21 mouse cellular contexts compared by ENCODE assay signal in the genomic region with DNA sequence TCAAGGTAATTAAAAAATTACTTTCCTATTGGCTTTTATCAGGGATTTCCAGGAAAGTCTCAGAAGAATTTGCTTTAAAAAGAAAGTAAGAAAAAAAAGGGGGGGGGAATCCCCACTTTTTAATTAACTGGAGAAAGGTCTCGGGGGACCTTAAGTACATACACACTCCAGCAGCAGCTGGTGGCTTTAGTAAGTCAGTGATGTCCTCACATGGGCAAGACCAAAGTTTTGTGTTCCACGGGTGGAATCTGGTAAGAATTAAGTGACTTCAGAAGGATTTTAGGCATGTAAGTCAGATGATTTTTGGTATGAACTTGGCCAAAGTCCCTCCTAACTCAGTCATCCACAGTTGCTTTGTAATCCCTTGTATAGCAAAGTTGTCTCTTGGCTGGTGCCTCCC.
DNase-seq lines count a peak whose midpoint lies in the region; ATAC-seq and TF ChIP-seq lines count a peak whose summit lies in the region.
"Had no signal": no experiment of that assay in that cellular context is flagged by ENCODE, and none has a peak within 500 bp of the region (broad histone marks: within the 10 kb centered on the region; RNA-seq: fewer than 3 reads in every experiment).

No protein-coding gene starts in this region.

- in situ Hi-C loops in CH12.LX (cut with MboI; ENCODE audit: low pct_ligation_motif_present, low pct_unique_long_range_greater_than_20kb, low sequenced_read_pairs) = no loop called here

- no peak overlapping the region for H3K9ac ChIP-seq in heart, embryonic 11.5 days (ENCODE audit: low read depth, low read length)
- H3K9ac ChIP-seq in kidney, postnatal 0 days (ENCODE audit: low read depth, low read length) = no peak overlapping the region
- H3K9ac ChIP-seq in CH12.LX (ENCODE audit: insufficient read depth, low read depth) = peak overlapping the region; percentile 71
- H3K9ac ChIP-seq in embryonic facial prominence, embryonic 14.5 days (ENCODE audit: low read depth, low read length) = no peak overlapping the region
- H3K9ac ChIP-seq: forebrain, embryonic 13.5 days; limb, embryonic 15.5 days had no signal

- ATAC-seq in heart, embryonic 11.5 days (replicated peaks; ENCODE audit: insufficient number of reproducible peaks, low FRiP score, low TSS enrichment) = no peak
- no peak for ATAC-seq in kidney, postnatal 0 days (replicated peaks; ENCODE audit: low FRiP score, low read depth)
- no peak for ATAC-seq in embryonic facial prominence, embryonic 14.5 days (ENCODE audit: low read depth)
- ATAC-seq in frontal cortex, adult (ENCODE audit: low TSS enrichment) = no peak
- ATAC-seq: forebrain, embryonic 13.5 days; inflammation-experienced regulatory T-cells, adult 6 months; Patski had no signal

- dilution Hi-C loops in CH12.LX (cut with MboI; ENCODE audit: extremely low pct_ligation_motif_present, extremely low pct_unique_long_range_greater_than_20kb, low sequenced_read_pairs) = no loop called here

- no peak overlapping the region for H3K4me2 ChIP-seq in heart, embryonic 11.5 days
- no peak overlapping the region for H3K4me2 ChIP-seq in kidney, postnatal 0 days (ENCODE audit: low read length)
- H3K4me2 ChIP-seq in CH12.LX (ENCODE audit: insufficient read depth, low read depth, poor library complexity, severe bottlenecking) = peak overlapping the region; percentile 69
- H3K4me2 ChIP-seq in embryonic facial prominence, embryonic 14.5 days (ENCODE audit: low read depth, low read length) = no peak overlapping the region
- H3K4me2 ChIP-seq: forebrain, embryonic 13.5 days; limb, embryonic 15.5 days had no signal

- WGBS in heart, embryonic 11.5 days (ENCODE audit: insufficient replicate concordance) = 80% methylated on average over 2 of the region's 2 CpGs
- 61% methylated on average over 2 of the region's 2 CpGs for WGBS in kidney, postnatal 0 days
- WGBS in embryonic facial prominence, embryonic 14.5 days = 29% methylated on average over 2 of the region's 2 CpGs

- 0 out of 2 replicates have a peak, but pooled peaks cover 2% of the 10 kb centered on the region for H3K9me3 ChIP-seq in heart, embryonic 11.5 days (replicated peaks; ENCODE audit: control insufficient read depth, low read length)
- no peaks in the 10 kb centered on the region for H3K9me3 ChIP-seq in kidney, postnatal 0 days (replicated peaks; ENCODE audit: low read length)
- peaks cover 7% of the 10 kb centered on the region for H3K9me3 ChIP-seq in CH12.LX (replicated peaks; ENCODE audit: low read length)
- no peaks in the 10 kb centered on the region for H3K9me3 ChIP-seq in embryonic facial prominence, embryonic 14.5 days (ENCODE audit: control insufficient read depth, low read length)
- H3K9me3 ChIP-seq: limb, embryonic 15.5 days had no signal

- no peak for TF ChIP-seq CTCF in kidney, postnatal 0 days (IDR thresholded peaks at IDR 0.05; ENCODE audit: low read depth)
- TF ChIP-seq CTCF in CH12.LX (conservative IDR thresholded peaks at IDR 0.05 in 1 of 2, IDR thresholded peaks at IDR 0.05 in 1 of 2; ENCODE audit: low read depth in 2 of 2, low read length in 2 of 2) = no peak

- no peak for TF ChIP-seq RAD21 in CH12.LX (IDR thresholded peaks at IDR 0.05; ENCODE audit: low read depth, low read length)

- H3K4me1 ChIP-seq in heart, embryonic 11.5 days (ENCODE audit: control insufficient read depth, insufficient read depth, low read length) = no peaks in the 10 kb centered on the region
- H3K4me1 ChIP-seq in kidney, postnatal 0 days (replicated peaks; ENCODE audit: insufficient read depth, low read length) = no peaks in the 10 kb centered on the region
- H3K4me1 ChIP-seq in CH12.LX (ENCODE audit: control insufficient read depth in 1 of 2, insufficient read depth in 2 of 2) = peaks cover 18 to 69% of the 10 kb centered on the region in 2 experiments
- H3K4me1 ChIP-seq in embryonic facial prominence, embryonic 14.5 days (ENCODE audit: control insufficient read depth, insufficient read depth, low read length) = no peaks in the 10 kb centered on the region; the same call in 1 of the 2 replicates
- H3K4me1 ChIP-seq: limb, embryonic 15.5 days had no signal

- peak; percentile 81 for TF ChIP-seq EP300 in CH12.LX (IDR thresholded peaks at IDR 0.05; ENCODE audit: low read length)

- H3K4me3 ChIP-seq in heart, embryonic 11.5 days (ENCODE audit: low read depth, low read length) = no peak overlapping the region
- no peak overlapping the region for H3K4me3 ChIP-seq in kidney, postnatal 0 days (replicated peaks; ENCODE audit: low read depth, low read length)
- no peak overlapping the region for H3K4me3 ChIP-seq in CH12.LX (replicated peaks in 1 of 3; ENCODE audit: low read depth in 2 of 3, low read length in 2 of 3, poor library complexity in 1 of 3)
- no peak overlapping the region for H3K4me3 ChIP-seq in embryonic facial prominence, embryonic 14.5 days (ENCODE audit: low read depth, low read length)
- H3K4me3 ChIP-seq: forebrain, embryonic 13.5 days; limb, embryonic 15.5 days; midbrain, embryonic 10.5 days had no signal

- H3K79me2 ChIP-seq in CH12.LX (replicated peaks; ENCODE audit: control insufficient read depth, extremely low read depth, insufficient read depth, poor library complexity, severe bottlenecking) = peaks cover 13% of the 10 kb centered on the region

- H3K36me3 ChIP-seq in heart, embryonic 11.5 days (ENCODE audit: control insufficient read depth, insufficient read depth, low read length) = 0 out of 2 replicates have a peak, but pooled peaks cover 3% of the 10 kb centered on the region
- no peaks in the 10 kb centered on the region for H3K36me3 ChIP-seq in kidney, postnatal 0 days (ENCODE audit: insufficient read depth, low read length)
- H3K36me3 ChIP-seq in CH12.LX (replicated peaks in 1 of 2; ENCODE audit: control insufficient read depth in 1 of 2, insufficient read depth in 1 of 2, low read length in 1 of 2) = peaks cover 0 to 19% of the 10 kb centered on the region in 2 experiments
- H3K36me3 ChIP-seq in embryonic facial prominence, embryonic 14.5 days (ENCODE audit: control insufficient read depth, insufficient read depth, low read length) = no peaks in the 10 kb centered on the region
- H3K36me3 ChIP-seq: limb, embryonic 15.5 days had no signal

- peak; percentile 38 for DNase-seq in heart, adult 8-10 months (ENCODE audit: low spot score)
- peak; percentile 37 for DNase-seq in kidney, postnatal 0 days (ENCODE audit: low spot score)
- no peak for DNase-seq in kidney, postnatal 14 days
- peak; percentile 87 for DNase-seq in CH12.LX (ENCODE audit: extremely low read depth)
- peak; percentile 68 for DNase-seq in embryonic facial prominence, embryonic 14.5 days (ENCODE audit: low spot score)
- DNase-seq in spleen, adult 18-20 months = no peak
- DNase-seq: adrenal gland, postnatal 10 days; cerebellum, adult 9-11 months; gastrocnemius, postnatal 36 days; kidney, adult 8-10 months; retina, postnatal 1 day; right cerebral cortex, postnatal 4 days; thymus, postnatal 25 days had no signal

- TF ChIP-seq POLR2A in CH12.LX (IDR thresholded peaks at IDR 0.05; ENCODE audit: low read depth, low read length) = no peak

- no peaks in the 10 kb centered on the region for H3K27me3 ChIP-seq in heart, embryonic 11.5 days (ENCODE audit: control insufficient read depth, insufficient read depth, low read length)
- no peaks in the 10 kb centered on the region for H3K27me3 ChIP-seq in kidney, postnatal 0 days (ENCODE audit: insufficient read depth, low read length)
- no peaks in the 10 kb centered on the region for H3K27me3 ChIP-seq in CH12.LX (replicated peaks)
- H3K27me3 ChIP-seq in embryonic facial prominence, embryonic 14.5 days (replicated peaks; ENCODE audit: control insufficient read depth, insufficient read depth, low read length) = no peaks in the 10 kb centered on the region
- H3K27me3 ChIP-seq: forebrain, embryonic 13.5 days; limb, embryonic 15.5 days; Patski had no signal

- no peak overlapping the region for H3K27ac ChIP-seq in heart, embryonic 11.5 days (ENCODE audit: low read depth, low read length)
- H3K27ac ChIP-seq in kidney, postnatal 0 days = no peak overlapping the region
- H3K27ac ChIP-seq in CH12.LX (ENCODE audit: insufficient read depth, low read depth) = peak overlapping the region; percentile 50
- no peak overlapping the region for H3K27ac ChIP-seq in embryonic facial prominence, embryonic 14.5 days (replicated peaks; ENCODE audit: low read depth, low read length)
- H3K27ac ChIP-seq: forebrain, embryonic 13.5 days; limb, embryonic 15.5 days; macrophage; midbrain, embryonic 10.5 days had no signal

TF ChIP-seq in CH12.LX, 34 proteins besides CTCF, POLR2A, EP300 and RAD21 (continues in another document):
- TF ChIP-seq JUND (conservative IDR thresholded peaks at IDR 0.05; ENCODE audit: low read depth, low read length) (no peak), MAFK (IDR thresholded peaks at IDR 0.05; ENCODE audit: insufficient replicate concordance, low read length) (no peak), MYC (IDR thresholded peaks at IDR 0.05; ENCODE audit: low read depth, low read length) (0 out of 2 replicates have a peak, but pooled peaks have one; percentile 17), PAX5 (IDR thresholded peaks at IDR 0.05; ENCODE audit: low read length) (no peak), POLR2AphosphoS2 (IDR thresholded peaks at IDR 0.05; ENCODE audit: low read depth, low read length) (no peak), BHLHE40 (IDR thresholded peaks at IDR 0.05; ENCODE audit: low read depth, low read length) (peak; percentile 69), ZKSCAN1 (IDR thresholded peaks at IDR 0.05; ENCODE audit: borderline replicate concordance, low read depth, low read length) (no peak), JUN (IDR thresholded peaks at IDR 0.05; ENCODE audit: insufficient read depth, low read depth, low read length) (no peak), MEF2A (IDR thresholded peaks at IDR 0.05; ENCODE audit: borderline replicate concordance, low read depth, low read length) (peak; percentile 75), E2F4 (IDR thresholded peaks at IDR 0.05; ENCODE audit: insufficient replicate concordance, low read depth, low read length) (no peak), GABPA (IDR thresholded peaks at IDR 0.05; ENCODE audit: insufficient replicate concordance, low read depth, low read length) (no peak), CHD2 (IDR thresholded peaks at IDR 0.05; ENCODE audit: low read length) (no peak), TCF12 (IDR thresholded peaks at IDR 0.05; ENCODE audit: low read depth, low read length) (peak; percentile 64; the same call in 1 of the 2 replicates), ETS1 (conservative IDR thresholded peaks at IDR 0.05; ENCODE audit: low read depth, low read length) (peak; percentile 88), MXI1 (IDR thresholded peaks at IDR 0.05; ENCODE audit: low read depth, low read length) (no peak), MAX (IDR thresholded peaks at IDR 0.05; ENCODE audit: low read length) (no peak), ELF1 (IDR thresholded peaks at IDR 0.05; ENCODE audit: low read depth, low read length) (no peak), UBTF (IDR thresholded peaks at IDR 0.05; ENCODE audit: low read depth, low read length) (no peak), NELFE (IDR thresholded peaks at IDR 0.05; ENCODE audit: low read depth, low read length) (no peak), IRF4 (IDR thresholded peaks at IDR 0.05; ENCODE audit: low read depth, low read length) (peak; percentile 76), ZC3H11A (IDR thresholded peaks at IDR 0.05; ENCODE audit: low read depth, low read length) (no peak)

Comparison
In these comparisons a context has a peak if more than half of its experiments do, and no peak if none do; other contexts are left out.
1. DNase-seq: peak in heart, adult 8-10 months (single experiment), kidney, postnatal 0 days (single experiment), CH12.LX (single experiment) and embryonic facial prominence, embryonic 14.5 days (single experiment); none in kidney, postnatal 14 days (single experiment) and spleen, adult 18-20 months (0 of 2).